Mouse (Mus musculus) gastrocnemius, postnatal 10 days (tissue): Measurements from ENCODE around the gene Sntb2. TPM values are rescaled to one million over a fixed set of nuclear protein-coding genes. Genes with fewer than 3 reads are reported as not detected.
"Not testable (repeated sequence)": the region's sequence is repeated elsewhere in the genome, so short reads cannot be mapped to it uniquely, and the experiment has no call there.

Experiments used
- DNase-seq: peaks from one replicate; pipeline ENCODE4 v3.0.0; 2021; ENCODE audit warnings: mixed read lengths
- long read RNA-seq, 2 experiments: library from polyadenylated mRNA; stranded (forward); transcript quantifications; one replicate each; pipeline ENCODE4 v2.0.0; 2021
- total RNA-seq, 2 experiments: library from RNA; stranded (reverse); gene quantifications; 2 replicates each; pipeline ENCODE4 v1.2.3; 2021

The Sntb2 gene
- 10 to 100 TPM; 18.5 to 22.0 TPM for total RNA-seq
- long read RNA-seq, experiment 1, full-length matches to known transcripts = 16 of 17 reads
- long read RNA-seq, experiment 1, partial matches to known transcripts = 0 of 17 reads
- long read RNA-seq, experiment 1, other reads (novel, unspliced or antisense) = 1 of 17 reads
- long read RNA-seq, experiment 2, full-length matches to known transcripts = 6 of 8 reads
- long read RNA-seq, experiment 2, partial matches to known transcripts = 0 of 8 reads
- long read RNA-seq, experiment 2, other reads (novel, unspliced or antisense) = 2 of 8 reads

GRCm38 (mm10) chr8:106935324-106935869, at the start of gene Sntb2:
TSS of gene Sntb2 (plus strand) at chr8:106935750.
- peak; percentile 94 for DNase-seq

DNA sequence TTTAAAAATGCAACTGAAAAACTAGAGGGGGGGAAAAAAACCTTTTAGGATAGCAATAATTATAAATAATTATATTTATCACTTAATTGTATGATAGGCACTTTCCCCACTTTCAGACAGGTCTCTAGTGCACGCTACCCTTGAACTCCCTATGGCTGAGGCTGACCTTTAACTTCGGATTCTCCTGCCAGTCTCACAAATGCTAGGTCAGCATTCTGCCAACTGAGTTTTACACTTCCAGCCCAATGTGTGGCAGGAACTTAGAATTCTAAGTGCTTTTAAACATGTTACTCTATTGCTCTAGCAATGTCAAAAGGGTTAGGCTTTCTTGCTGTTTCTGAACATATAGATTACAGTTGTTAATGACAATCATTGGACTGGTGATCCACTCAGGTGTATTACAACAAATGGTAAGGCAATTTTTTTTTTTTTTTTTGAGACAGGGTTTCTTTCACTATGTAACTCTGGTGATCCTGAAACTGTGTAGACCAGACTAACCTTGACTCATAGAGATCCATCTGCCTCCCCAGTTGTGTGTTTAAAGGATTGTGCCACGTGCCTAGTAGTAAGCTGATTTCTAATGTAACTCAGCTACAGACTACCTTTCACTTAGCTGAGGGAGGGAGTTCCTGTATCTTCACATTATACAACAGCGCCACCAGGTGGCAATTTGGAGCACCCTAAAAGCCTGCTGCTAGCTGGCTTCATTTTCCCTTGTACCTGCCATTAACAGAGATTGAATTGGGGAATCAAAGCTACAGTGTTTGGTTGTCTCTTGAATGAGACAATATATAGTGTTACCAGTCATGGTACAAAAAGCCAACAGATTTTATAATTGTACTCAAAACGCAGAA, 48.0 kb upstream of the Sntb2 start:
- peak; percentile 82 for DNase-seq

DNA sequence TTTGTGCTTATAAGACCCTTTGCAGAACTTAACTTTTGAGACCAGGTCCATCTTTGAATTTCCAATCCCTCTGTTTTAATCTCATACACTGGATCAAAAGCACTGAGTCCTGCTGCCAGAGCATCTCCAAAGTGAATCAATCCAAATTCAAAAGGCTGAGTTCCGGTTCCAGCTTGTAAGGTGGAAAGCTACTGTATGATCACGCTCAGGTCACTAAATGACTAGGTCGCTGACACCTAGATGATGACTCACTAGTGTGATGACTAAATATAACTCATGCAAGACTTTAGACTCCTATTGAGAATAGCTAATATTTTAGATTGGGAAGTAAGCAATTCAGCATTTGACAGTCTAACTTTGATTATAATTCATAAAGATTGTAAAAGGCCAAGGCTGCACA, 46.7 kb upstream of the Sntb2 start:
- DNase-seq = no peak

- DNase-seq = peak; percentile 29
Observed at GRCm38 (mm10) chr8:106892210-106892805, 43.2 kb upstream of the Sntb2 start.

DNA sequence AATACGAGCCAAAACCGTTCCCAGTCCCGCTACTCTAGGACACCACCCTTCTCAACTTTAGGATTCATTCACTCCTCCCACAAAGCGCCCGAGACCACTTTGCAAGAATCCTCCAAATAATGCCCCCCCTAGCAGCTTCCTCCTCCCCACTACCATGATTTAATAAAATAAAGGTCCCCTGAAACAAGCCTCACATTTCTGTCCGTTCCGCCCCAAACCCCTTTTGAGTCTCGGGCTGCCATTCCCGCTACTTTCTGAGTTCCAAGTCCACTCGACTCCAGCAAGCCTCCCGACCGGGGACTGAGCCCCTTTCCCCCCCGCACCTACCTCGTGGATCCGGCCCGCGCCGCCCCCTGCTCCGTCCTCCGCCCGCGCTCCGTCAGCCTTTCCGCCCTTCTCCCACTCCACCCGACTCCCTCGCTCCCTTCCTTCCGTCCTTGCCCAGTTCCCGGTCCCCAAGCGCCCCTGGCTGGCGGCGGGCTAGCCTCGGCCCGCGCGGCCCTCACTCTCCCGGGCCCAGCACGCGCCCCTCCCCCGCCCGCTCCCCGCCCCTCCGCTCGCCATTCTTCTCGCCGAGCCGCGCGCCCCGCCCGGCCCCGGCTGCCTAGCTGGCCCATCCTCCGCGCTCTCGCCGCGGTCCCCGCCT, 42.6 kb upstream of the Sntb2 start:
- no peak for DNase-seq

GRCm38 (mm10) chr8:106893481-106894156, 41.9 kb upstream of the Sntb2 start, which contains the start of gene Utp4:
TSS of gene Utp4 (plus strand) at chr8:106893636.
- DNase-seq = peak; percentile 89

GRCm38 (mm10) chr8:106899473-106899872, 36.1 kb upstream of the Sntb2 start:
- DNase-seq = no peak

GRCm38 (mm10) chr8:106905727-106906480, 29.6 kb upstream of the Sntb2 start:
- peak; percentile 81 for DNase-seq

DNA sequence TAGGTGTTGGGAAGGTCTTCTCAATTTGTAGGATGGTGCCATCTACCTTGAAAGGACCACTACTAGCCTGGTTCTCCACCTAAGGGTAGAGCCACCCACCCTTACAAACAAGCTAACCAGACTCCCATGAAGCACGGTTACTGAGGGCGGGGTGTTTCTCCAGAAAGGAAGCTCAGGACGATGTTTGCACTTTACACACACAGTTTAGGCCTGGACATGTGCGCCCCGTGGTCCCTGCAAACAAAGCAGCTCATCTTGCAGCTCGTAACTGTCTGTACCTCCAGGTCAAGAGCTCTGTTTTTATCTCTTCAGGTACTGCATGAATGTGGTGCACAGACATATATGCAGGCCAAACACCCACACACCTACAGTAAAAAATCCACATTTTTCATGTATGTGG, 28.9 kb upstream of the Sntb2 start:
- DNase-seq = no peak

- DNase-seq = no peak
Observed at GRCm38 (mm10) chr8:106907450-106907849, 28.1 kb upstream of the Sntb2 start.

DNA sequence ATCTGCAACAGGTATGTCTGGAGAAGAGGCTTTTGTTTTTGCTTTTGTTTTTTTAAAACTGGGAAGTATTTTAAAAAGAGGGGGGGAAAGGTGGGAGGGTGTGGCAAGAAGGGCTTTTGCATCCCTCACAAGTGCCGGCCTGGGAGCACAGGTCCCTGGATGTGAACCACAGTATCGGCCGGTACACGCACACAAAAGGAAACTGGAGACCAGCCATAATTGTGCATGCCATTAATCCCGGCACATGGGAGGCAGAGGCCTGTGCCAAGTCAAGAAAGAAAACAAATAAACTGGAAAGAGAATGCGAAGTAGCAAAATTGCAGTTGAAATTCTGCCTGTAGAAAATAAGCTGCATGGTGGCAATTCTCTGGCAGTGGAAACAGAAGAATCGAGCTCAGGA, 27.3 kb upstream of the Sntb2 start:
- DNase-seq = no peak

DNA sequence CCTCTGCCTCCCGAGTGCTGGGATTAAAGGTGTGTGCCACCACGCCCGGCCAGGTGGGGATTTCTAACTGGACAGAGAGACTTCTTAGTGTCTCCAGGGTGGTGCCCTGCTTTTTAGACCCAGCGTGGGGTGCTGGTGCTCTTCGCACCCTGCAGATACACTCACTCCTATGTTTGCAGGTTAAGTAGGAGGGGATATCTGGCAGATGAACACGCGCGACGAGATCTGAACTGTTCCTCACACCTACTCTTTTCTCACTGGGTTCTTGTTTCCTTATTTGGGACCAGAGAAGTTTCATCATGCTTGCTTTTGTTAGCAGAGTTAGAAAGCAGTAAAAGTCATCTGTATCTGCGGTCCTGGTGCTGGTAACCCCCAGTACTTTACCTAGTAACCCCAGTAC, 21.9 kb upstream of the Sntb2 start:
- no peak for DNase-seq

DNA sequence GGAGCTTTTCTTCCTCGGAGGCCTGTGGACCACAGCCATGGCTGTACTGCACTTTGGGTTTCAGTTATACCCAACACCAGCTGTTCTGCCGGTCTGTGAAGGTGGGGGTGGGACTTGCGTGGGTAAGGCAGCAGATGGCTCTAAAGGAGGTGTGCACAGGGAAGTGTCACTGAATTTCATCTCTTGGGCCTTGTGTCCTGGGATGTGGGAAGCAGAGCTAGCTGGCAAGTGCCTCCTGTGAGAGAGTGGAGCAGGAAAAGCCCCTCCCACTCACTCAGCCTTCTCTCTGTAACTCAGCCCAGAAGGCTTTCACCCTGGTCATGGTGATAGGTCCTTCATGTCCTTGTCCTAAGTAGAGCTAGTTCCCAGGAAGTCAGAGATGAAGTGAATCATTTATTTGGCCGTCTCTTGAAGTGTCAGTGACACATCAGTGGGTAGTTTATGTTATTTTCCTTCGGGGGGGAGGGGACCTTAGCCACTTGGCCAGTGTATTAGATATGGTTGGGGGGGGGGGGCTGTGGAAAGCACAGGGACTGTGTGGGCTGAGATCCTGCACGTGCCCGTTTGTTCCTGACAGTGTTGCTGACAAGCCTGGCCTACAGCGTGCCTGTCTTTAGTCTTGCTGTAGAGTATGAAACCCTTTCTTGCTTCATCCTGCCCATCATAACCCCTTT, 15.7 kb upstream of the Sntb2 start:
- no peak for DNase-seq

- no peak for DNase-seq
Observed at GRCm38 (mm10) chr8:106920395-106920741, 15.2 kb upstream of the Sntb2 start.

- no peak for DNase-seq
Observed at GRCm38 (mm10) chr8:106924057-106924456, 11.5 kb upstream of the Sntb2 start.

DNA sequence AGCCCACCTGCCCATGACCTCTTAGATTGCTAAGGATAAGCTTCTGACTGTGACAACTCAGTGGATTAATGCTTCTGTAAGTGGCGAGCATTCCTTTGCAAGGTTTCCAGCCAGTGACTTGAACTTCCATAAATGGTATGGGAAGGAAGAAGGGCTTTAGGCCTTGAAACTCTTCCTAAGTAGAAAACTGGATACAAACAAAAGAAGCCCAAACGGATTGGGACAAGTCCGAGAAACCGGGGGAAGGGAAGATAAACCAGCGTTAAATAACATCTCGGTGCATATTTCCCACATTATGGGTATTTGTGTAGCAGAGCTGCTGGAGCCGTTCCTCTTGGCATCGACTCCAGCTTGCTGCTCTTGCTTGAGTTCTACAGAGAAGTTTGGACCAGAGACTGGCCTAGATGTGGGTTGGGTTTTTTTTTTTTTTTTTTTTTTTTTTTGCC, 10.6 kb upstream of the Sntb2 start:
- DNase-seq = peak; percentile 31

DNA sequence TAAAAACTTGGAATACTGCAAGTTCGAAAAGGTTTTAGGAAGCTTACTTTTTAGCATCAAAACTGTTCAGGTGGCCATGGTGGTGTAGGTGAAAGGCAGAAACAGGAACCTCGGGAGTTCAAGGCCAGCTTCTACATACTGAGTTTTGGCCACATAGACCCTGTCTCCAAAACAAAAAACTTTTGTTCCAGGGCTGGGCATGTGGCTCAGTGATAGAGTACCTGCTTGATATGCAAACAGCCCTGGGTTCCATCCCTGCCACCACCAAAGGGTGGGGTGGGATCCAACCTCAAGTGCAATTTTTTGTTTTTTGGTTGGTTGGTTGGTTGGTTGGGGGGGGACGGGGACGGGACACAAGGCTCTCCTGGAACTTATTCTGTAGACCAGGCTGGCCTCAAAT, 10.1 kb upstream of the Sntb2 start:
- DNase-seq = no peak

DNA sequence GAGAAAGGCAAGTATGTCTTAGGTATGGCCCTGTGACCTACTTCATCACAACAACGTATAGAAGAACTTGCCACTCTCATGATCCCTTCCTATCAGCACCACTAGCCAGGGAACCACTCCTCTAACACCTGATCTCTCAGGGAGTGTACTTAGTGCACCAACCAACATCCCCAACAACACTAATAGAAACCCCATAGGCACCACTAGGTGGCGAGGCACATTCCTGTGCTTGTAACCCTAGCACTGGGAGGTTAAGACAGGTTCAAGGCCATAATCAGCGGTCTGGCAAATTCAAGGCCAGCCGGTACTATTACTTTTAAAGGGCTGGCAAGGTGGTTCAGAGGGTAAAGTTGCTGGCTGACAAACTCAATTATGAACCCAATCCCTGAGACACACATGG, 8.3 kb upstream of the Sntb2 start:
- DNase-seq = no peak

DNA sequence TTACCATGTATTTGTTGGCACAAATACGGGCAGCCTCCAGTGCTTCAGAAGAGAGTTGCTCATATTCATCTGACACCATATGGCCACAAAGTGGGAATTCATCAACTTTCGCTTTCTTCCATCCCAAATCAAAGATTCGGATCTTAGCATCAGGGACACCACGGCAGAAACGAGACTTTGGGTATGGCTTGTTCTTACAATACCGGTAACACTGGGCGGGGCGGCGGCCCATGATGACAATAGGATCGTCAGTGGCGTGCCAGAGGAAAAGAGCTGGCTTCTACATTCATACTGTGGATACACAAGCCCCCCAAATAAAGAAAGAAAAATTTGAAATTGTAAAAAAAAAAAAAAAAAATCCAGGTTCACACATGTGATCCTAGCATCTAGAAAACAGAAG, 7.4 kb upstream of the Sntb2 start:
- not testable (repeated sequence) for DNase-seq

DNA sequence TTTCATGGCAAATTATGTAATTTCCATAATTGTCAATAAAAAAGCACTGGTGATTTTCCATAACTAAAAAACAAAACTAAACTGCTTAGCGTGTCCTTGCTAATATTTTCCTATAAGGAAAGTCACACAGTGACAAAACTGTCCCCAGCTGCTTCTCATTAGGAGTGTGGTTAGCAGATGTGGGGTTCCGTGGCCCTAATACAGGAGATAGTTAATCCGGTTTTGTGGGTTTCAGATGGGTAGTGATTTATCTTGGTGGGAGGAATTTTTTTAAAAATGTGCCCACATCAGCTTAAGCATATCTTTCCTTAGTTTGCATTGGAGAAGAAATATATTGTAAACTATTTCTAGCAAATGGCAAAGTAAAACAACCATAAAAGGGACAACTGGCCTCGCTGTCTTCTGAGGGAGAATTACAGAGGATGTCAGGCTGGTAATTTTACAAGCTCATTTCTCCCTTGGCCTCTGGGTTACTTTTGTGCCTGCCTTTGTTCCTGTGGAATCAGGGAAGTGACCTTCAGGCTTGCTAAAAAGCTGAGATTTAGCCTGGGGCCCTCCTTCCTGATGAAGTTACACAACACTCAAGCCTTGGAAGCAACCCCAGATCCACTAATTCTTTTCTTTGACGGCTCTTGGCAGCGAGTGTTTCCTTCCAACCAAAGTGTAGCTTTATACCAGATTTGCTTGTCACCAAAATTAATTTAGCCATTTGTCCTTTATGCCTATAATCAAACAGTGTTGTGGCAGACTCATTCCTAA, 6.2 kb upstream of the Sntb2 start:
- no peak for DNase-seq
